Mouse (Mus musculus) embryo, embryonic 11 days (tissue): ENCODE data around the gene Cyp4b1.
"Not testable (repeated sequence)": the region's sequence is repeated elsewhere in the genome, so short reads cannot be mapped to it uniquely, and the experiment has no call there.

Experiments
- DNase-seq: peaks from one replicate; pipeline ENCODE4 v3.0.0-alpha.2; 2015

Cyp4b1 gene

DNA sequence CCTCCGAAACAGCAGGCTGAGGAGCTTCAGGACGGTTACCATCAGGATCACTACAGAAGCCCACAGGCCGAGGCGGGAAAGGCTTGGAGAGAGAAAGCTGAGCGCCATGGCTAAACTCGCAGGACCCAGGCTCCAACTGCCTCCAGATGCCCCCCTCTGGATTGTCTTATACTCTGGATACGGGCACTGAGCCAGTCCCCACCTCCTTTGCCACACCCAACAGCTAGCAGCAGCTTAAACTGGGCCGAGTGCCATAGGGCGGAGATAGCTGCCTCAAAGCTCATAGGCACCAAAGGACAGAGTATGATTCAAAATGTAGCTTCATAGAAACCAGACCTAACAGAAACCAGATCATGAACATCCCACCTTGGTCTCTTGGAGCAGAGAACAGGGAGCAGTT, at the start of gene Cyp4b1:
Gene Cyp4b1 (minus strand): TSS at position 144 of the 400 bp plus-strand sequence.
- DNase-seq: no peak

DNA sequence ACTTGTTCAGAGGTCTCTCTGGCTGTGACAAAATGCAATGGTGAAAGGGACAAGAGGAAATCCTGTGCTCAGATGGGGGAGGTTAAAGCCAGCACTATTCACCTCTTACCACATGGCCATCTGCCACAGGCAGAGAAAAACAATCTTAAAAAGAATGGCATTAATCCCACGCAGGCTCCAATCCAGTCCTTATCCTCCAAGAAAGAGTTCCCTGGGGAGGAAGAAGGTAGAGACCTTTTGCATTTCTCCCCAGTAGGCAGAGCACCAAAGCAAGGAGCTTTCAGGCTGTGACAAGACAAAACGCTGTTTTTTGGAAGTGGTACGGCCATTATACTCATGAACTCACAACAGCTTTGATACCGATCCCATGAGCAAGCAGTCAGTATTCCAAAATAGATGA, 38.8 kb upstream of the Cyp4b1 start:
- DNase-seq: no peak

DNA sequence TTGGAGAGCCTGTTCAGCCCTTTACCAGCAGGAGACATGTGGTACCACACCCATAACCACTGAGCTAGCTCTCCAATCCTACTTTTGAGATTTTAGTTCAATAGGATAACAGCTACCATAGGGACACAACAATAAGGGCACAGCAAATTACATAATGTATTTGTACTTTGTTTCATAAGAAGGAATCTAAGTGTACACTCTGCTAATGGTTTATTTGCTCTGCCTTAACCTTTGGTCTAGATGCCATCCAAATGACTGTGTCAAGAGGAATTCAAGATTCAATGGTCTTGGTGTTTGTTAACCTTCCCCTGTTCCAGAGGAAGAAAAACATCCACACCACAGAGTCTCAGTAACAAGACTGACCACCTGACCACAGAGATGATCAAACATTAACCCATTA, 11.7 kb upstream of the Cyp4b1 start:
- DNase-seq: no peak

DNA sequence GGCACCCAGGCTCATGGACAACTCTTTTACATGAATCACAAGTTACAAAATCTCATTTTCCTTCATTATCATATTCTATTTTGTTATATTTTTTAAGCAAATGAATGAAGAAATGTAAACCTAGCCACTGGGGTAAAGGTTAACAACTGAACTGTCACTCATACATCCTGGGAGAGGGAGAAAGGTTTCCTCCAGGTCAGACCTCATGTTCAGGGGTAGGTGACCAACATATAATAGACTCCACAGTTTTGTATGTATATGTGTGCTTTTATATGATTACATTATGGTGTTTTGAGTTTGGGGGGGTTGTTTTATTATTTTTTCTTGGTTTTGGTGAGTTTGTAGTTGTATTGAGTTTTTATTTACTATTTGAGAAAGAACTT, 10.3 kb upstream of the Cyp4b1 start:
- no peak for DNase-seq

DNA sequence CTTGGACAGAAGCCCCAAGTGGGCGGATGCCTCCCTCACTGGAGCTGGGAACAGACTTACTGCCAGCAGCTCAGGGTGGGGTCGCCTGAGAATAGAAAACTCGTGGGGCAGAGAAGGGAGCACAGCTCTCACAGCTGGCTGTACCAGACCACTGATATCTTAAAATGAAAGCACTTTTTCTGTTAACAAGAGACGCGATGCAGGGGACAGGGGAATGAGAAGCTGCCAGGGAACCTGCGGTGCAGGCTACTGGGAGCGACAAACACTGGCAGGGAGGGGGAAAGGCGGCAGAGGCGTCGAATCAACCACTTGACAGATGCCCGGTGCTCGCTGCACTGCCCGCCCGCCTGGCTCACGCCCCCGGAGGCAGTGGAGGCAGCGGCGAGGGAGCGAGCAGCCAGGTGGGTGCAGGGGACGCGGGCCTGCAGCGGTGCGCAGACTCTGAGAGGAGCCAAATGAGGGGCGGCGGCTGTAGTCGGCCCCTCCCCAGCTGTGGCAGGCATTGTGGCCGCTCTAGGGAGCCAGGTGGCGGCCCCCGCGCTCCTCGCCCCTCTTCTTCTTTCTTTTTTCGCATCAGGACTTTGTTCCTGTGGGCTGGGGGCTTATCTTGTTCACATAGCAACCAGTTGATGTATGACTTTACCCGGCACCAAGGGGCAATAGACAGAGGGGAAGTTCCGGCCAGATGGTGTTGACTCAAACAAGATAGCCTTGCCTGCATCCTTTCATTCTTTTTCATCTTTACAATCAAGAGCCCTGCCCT, 9.8 kb upstream of the Cyp4b1 start:
- DNase-seq: peak; percentile 64

DNA sequence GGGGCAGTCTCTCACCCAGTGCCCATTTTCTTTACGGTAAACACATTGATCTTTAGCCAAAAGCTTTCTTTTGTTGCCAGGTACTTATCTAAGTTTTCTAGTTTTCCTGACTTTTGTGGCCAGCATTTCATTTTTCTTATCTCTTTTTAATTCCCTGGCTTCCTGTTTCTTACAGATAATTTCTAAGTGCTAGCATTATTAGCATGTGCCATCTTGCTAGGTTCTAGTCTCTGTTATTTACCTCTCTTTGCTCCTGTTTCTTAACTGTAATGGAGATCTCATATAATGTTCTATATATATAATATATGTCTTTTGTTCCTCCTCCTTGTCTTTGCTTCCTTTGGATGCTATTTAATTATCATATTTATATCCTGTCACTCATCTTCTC, 9.0 kb upstream of the Cyp4b1 start:
- DNase-seq: not testable (repeated sequence)

DNA sequence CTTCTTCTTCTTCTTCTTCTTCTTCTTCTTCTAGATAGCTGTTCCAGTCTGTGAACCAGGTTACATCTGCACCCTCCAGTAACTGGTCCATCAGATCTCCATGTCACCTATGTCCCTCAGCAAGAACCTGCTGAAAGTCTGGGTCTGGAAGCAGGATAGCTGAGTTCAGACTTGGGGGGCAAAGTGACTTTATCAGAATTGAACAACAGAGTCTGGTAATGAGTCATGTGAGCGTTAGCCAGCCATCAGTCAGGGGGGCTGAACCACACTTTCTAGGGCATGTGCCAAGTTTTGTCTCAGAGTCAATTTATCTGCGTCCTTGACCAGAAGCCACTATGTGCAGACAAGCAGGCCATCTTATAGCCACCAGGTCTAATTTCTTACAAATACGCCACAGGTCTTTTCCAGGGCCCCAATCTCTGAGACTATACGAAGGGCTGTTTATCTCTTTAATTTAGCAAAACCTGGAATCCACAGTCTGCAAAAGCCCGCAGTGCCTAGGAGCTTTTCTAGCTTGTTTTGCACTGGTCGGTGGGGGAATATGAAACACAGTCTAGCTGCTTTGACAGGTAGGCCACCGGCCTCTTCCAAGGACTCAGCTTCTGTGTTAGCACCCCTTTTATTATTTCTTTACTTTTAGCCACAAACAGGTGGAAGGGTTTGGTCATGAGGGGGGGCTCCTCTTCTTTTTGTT, 8.5 kb upstream of the Cyp4b1 start:
- not testable (repeated sequence) for DNase-seq

DNA sequence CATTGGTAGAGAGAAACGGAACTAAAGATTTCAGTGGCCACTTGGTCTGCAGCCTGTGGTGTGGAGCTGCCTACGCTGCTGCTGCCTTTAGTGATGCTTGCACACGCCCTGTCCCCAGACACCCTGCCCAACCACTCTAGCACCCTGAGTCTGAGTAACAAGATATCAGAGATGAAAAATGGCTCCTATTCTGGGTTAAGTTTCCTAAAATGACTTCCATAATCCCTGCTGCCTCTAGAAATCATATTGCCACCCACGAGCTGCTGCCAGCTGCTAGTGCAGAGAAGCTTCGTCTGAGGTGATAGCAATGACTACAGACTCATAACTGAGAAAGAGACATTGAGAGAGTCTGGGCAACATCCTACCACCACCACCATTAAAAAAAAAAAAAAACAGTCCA, 3.3 kb upstream of the Cyp4b1 start:
- DNase-seq: no peak

DNA sequence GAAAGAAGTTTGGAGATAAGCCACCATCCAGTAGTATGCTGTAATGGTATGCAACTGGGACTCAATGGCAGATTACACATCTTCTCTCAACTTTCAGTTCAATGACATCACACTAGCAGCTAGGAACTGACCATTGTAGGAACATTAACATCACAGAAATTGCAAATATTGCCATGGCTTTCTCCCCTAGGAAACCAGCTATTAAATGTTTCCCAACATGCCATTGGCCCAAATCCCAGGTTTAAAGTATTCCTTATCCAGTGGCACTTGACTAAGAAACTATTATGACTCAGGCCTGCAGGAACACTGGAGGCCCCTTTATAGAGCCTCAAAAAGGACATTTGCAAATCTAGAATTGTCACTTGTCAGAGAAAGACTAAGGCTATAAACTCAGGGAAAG, 1.8 kb upstream of the Cyp4b1 start:
- DNase-seq: no peak

DNA sequence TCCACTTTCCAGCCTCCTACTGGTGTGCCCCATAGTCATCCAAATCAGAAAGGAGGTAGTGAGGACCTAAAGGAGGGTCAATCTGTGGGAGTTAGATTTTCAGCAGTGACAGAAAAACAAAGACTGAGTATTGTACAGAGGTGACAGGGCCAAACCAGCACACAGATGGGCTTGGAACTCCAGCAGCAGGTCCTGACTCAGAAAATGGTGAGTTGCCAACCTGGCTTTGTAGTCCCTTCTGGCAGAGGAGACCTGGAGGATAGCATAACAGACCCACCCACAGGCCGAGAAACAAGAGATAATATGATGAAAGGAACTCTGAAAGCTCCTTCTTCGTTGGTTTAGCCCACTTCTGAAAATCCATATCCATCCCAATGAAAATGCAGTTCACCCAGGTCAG, 1.2 kb upstream of the Cyp4b1 start:
- DNase-seq: no peak

DNA sequence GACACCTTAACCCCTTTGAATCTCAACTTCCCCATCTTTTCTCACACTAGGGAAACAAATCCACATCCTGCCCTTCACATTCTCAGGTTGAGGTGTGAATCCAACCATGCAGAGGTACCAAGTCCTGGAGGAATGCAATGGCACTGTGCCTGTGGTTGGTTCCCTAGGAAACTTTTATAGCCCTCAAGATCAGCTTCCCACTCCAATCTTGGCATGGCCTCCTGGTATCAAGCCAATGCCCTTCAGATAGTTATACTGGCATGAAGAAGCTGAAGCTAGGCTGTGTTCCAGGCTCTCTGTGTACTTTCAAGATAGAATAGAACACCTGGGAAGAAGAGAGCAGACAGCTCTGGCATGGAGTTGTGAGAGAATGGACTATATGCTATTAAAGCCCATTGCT, 2.2 kb downstream of the Cyp4b1 start:
- DNase-seq: no peak

DNA sequence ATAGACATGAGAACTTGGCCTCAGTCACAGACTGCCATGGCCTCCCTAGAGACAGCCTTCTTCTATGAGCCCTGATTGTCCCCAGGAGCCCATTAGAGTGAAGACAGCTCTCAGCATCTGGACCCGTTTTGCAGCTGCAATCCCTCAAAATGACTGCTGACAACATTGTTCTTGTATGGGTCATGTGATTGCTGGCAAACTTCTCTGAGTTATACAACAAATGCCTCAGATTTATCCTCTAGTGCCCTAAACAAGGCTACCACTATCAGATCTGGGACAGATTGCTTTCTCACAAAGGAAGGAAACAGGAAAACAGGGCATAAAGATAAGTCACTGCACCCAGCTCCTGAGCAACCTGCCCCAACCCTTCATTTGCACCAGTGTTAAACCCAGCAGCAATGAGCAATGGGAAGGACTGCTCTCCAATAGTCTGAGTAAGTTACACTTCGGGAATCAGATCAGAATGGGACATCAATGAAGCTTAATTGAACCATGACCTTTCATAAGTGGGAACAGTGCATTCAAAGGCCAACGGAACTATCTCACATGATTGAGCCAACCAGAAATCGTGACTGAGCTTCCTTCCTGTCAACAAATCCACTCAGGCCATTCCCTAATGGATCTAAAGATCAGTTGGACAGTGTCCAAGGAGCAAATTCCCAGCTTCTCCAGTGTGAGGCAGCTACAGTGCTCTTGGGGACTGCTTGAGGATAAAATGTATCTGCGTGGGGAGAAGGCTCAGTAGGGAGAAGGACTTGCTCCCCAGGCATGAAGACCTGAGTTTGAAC, 4.4 kb downstream of the Cyp4b1 start:
- no peak for DNase-seq

DNA sequence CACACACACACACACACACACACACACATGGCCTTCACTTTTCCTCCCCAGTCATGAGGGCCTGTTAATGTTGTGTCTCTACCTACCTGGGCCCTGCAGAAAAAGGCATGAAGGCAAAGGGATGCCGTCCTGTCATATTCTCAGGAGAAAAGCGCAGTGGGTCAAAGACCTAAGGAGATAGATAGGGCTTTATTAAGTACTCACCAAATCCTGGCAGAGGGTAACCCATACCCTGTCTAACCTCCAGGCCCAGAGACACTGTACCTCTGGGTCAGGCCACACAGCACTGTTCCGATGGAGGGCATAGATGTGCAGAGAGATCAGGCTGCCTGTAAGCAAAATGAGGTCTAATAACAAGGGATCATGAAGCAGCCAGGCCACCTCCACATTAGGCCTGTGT, 22.0 kb downstream of the Cyp4b1 start:
- not testable (repeated sequence) for DNase-seq

DNA sequence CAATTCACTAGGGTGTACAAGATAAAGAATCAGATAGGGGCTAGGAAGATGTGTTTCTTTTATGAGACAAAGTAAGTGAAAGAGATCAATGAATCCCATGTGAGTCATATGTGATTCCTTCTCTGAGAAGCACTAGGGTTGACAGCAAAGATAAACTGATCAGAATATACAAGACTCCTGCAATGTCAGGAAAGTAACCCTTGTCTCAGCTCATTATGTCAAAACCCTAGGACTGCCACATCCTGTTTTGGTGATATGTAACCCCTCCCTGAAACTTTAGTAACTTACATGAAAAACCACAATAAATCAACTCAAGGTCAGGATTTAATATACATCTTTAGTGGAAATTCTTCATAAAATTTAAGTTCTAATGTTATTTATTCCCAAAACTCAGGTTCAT, 33.5 kb downstream of the Cyp4b1 start:
- no peak for DNase-seq

DNA sequence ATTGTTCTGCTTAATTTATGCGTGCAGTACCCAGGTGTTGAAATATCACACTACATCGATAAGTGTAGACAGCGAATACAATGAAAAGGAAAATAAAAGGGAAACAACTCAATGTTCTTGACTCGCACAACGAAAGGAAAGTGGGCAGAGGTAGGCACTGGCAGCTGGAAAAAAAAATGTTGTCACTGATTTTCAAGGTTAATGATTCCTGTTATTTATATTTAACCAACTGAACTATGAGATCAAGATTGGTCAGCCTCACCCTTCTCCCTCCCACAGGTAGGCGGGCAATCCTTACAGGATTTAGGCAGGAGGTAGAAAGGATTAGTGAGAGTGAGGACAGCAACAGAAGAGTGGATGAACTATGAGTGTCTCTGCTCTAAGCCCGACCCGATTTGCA, 46.9 kb downstream of the Cyp4b1 start, which contains the start of gene Cyp4a32:
Gene Cyp4a32 (plus strand): TSS at position 359 of the 400 bp plus-strand sequence.
- not testable (repeated sequence) for DNase-seq

DNA sequence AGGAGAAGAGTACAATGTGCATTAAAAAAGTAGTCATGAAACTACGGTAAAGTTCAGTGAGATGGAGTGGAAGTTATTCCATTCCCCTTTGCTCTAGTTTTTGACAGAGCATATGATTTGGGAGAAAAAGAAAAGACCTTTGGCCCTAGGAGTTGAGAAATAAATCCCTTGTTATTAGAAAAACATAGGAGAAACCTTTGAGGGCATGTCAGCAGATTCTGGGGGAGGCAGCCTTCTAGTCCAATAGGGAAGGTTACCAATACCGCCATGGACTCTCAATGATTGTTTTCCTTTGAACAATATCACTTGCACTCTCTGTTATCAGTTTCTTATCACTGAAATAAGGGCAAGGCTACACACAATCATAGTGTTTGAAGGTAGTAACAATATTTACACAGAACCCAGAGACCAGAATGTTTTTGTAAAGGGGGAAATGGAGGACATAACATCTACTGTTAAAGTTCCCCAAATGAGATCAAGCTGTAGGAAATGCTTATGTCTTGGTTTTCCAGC, 50.6 kb downstream of the Cyp4b1 start:
- no peak for DNase-seq

DNA sequence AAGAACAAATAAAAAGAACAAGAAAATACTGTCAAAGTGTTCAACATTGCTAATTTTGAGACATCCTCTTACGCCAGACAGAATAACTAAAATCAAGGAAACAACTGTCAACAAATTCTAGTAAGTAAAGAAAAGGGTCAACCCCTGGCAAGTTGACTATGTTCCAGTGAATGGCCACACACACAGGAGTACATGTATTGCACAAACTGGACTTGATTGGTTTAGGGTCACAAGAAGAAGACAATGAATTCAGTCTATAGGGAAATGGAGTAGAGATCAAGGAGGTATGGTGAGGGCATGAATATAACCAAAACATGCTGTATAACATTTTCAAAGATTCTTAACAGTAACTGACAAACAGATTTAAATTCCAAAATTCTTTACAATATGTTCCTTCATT, 51.2 kb downstream of the Cyp4b1 start:
- no peak for DNase-seq

DNA sequence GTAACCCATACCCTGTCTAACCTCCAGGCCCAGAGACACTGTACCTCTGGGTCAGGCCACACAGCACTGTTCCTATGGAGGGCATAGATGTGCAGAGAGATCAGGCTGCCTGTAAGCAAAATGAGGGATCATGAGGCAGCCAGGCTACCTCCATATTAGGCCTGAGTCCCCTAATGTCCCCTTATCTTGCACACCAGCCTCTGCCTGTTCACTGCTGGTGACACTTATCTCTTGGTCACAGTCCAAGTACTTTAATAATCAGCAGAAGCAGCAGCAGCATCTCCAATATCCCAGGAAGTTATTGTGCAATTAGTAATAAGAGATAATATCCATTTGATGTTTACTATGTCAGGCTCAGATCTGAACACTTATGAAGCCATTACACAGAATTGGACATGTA, 64.5 kb downstream of the Cyp4b1 start:
- no peak for DNase-seq

DNA sequence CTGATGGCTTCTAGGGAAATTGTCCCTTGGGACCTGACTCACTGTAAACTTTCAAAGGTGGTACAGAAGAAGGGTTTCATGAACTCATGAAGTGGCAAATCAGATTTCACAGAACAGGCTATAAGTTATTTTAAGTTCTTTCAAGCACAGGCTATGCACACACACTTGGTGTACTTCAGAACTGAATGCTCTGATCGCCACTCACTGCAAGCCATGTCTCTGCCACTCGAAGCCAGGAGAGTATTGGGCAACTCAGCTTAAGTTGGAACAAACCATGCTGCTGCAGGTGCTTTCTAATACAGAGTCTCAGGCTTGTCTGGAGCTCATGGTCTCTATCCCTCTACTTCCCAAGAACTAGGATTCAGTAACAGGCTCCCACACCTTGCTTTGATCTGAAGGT, 71.7 kb downstream of the Cyp4b1 start:
- no peak for DNase-seq

DNA sequence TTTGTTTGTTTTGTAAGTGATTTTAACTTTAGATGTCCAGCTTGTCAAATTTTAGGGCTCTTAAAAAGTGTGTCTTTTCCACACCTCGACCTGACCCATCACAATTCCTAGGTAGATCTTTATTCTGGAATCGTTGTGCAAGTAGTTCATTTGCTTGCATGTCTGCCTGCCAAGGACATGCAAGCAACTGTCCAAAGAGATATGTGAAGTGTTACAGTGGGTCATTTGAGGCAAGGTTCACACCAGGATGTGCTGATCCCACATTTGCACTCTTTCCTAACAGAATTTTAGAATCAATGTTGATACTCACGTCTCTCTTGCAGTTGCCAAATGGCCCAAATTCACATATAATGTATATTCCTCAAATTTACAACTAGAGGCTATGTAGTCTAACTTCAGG, 72.3 kb downstream of the Cyp4b1 start:
- DNase-seq: no peak
